Mouse (Mus musculus) kidney, adult 9 months (tissue): ENCODE measurements around the gene Slc39a8.

Source experiments
- DNase-seq: peaks from one replicate; pipeline ENCODE4 v3.0.0; 2022

Gene Slc39a8

DNA sequence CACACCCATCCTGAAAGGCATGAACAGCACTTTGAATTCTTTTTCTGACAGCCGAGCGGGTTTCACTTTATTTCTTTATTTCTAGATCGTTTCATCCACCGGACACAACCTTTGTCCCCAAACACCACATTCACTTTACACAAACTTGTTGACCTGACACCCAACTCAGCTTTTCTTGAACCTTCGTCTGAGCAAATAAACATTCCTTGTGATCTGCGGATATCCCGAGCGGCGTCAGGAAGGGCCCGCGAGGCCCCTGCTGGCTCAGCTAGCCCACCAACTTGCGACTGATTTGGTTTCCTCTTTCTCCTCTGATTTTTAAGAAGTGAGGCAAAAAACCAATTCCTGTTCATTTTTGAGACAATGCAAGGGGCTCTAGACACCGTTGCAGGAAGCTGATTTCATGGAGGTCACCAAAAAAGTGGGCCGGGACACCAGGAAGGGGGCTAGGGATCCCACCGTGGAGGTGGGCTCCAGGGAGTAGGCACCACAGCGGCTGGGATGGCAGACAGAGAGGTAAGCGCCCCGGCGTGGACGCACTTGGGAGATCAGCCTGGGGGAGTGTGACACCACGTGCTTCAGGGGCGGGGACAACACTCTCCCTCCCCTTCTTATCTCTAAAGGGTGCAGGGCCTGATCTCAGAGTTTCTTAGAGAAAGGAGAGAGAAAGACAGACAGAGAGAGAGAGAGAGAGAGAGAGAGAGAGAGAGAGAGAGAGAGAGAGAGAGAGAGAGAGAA, at the start of gene Slc39a8:
Gene Slc39a8, plus strand, starts transcription at position 264 of the 738 bp plus-strand sequence.
- peak; percentile 88 for DNase-seq

DNA sequence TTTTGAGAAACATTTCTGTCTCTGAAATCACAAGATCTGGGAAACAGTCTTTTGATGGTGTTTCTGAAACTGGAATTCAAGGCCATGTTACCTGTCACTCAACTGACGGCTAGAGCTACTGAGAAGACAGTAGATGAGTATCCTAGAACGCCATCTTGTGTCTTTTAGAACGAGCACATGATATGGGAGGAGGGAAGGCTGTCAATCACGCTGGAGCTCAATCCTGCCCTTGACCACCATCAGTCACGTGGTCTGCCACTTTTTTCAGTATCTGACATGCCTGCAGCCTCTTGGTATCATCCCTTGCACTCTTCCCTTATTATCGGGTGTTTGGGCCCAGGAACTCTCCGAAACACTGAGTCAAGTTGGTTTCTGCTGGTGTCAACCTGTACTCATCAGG, 40.0 kb upstream of the Slc39a8 start:
- DNase-seq: no peak

GRCm38 (mm10) chr3:135796117-135796516, 29.0 kb upstream of the Slc39a8 start:
- DNase-seq: no peak

- peak; percentile 34 for DNase-seq
Observed at GRCm38 (mm10) chr3:135798241-135798640, 26.8 kb upstream of the Slc39a8 start.

DNA sequence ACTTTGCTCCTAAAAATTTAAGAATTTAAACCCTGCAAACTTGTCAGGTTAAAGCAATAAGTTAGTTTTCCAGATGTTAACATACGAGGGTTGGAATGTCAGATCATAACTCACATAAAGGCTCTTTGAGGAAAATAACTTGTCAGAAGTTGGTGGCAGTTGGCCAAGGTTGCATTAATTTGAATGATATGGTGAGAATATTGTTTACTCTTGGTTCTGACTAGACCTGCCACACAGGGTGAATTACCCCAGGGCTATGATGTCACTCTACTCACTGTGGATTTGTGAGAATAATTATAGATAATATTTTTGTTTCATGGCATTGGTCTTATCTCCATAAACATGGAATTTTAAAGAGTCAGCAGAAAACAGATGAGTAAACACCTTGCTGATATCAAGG, 26.4 kb upstream of the Slc39a8 start:
- DNase-seq: no peak

DNA sequence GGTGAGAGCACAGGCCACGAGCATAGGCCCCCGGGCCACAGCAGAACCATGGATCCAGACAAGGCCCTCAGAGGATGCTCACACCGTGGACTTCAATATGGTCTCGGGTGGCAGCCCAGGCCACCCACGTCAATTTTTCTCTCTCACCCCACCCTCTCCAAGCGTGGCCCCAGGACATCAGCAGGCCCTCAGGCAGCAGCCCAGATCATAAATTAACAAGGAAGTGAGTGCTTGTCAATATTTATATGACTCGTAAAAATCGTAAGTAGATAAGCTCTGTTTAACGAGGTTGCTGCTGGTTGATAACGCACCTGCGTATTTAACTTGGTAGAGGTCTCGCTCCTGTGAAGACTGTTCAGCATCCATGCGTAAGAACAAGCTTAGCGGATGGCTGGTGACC, 10.4 kb upstream of the Slc39a8 start:
- DNase-seq: no peak

DNA sequence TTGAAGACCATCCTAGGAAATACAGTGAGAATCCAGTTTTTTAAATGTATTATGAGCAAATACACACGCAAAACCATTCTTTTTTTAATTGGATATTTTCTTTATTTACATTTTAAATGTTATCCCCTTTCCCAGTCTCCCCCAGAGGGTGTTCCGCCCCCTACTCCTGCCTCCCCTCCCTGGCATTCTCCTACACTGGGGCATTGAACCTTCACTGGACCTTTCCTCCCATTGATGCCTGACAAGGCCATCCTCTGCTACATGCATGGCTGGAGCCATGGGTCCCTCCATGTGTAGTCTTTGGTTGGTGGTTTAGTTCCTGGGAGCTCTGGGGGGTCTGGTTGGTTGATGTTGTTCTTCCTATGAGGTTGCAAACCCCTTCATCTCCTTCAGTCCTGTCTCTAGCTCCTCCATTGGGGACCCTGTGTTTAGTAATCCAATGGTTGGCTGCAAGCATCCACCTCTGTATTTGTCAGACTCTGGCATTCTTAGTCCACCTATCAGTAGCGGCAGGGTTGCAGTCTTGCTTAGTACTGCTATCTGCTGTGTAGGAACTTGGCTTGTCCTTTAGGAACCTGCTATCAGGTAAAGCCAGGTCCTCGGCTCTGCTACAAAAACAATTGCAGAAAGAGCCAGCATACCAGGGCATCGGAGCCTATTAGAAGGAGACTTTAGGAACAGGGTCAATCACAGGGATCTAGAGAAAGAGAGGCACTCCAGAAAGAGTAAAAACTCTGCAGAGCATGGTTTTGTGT, 8.9 kb upstream of the Slc39a8 start:
- DNase-seq: no peak

- no peak for DNase-seq
Observed at GRCm38 (mm10) chr3:135817124-135817523, 8.0 kb upstream of the Slc39a8 start.

DNA sequence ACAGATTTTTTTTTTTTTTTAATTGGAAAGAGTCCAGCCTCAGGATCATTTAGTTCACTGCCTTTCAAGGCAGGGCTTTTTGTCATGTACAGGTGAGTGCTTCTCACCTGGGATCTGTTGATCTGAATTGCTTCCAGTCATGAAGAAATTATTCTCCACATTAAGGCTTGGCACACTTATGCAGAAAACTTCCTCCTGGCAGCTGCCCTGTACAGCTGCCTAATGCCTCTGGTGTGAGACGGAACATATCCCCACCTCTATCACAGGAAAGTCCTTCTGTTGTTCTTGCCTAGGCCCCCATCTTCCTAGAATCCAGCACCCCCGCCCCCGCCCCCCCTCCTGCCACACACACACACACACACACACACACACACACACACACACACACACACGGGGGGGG, 643 bp upstream of the Slc39a8 start:
- DNase-seq: peak; percentile 50

- DNase-seq: peak; percentile 56
Observed at GRCm38 (mm10) chr3:135825754-135826683, 940 bp downstream of the Slc39a8 start.

GRCm38 (mm10) chr3:135826684-135827249, 1.7 kb downstream of the Slc39a8 start:
- DNase-seq: no peak

DNA sequence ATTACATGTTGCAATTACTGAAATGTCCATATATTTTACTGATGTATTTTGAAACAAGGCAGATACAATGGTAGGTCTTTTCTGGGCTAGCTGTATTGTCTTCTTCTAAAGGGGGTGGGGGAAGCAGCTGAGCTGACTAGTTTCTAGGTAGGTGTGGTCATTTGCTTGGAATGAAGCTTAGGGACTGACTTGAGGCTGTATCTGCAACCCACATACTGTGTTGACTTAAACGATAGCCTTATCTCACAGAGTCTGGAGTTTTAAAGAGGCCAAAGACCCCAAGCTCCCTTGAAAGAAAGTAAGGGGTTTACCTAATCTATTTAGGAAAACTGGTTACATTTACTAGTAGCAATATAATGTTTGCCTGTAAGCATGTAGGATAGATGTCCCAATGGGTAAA, 2.9 kb downstream of the Slc39a8 start:
- no peak for DNase-seq

DNA sequence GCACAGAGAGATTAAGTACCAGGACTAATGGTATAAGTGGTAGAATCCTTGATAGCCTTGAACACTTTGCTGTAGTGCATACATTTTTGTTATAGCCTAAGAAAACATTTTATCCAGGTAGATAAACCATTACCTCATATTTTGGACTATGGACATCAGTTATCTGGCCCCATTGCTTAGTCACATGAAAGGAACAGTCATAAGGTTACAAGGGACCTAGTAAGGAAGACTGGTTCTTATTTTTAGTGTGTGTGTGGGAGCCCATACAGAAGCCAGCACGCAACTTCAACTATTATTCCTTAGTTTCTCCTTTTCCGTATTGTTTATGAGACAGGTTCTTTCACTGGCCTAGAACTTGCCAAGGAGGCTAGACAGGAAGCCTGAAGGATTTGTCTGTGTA, 7.4 kb downstream of the Slc39a8 start:
- no peak for DNase-seq

- DNase-seq: no peak
Observed at GRCm38 (mm10) chr3:135832907-135833306, 7.8 kb downstream of the Slc39a8 start.

- DNase-seq: peak; percentile 69
Observed at GRCm38 (mm10) chr3:135834988-135835387, 9.9 kb downstream of the Slc39a8 start.

DNA sequence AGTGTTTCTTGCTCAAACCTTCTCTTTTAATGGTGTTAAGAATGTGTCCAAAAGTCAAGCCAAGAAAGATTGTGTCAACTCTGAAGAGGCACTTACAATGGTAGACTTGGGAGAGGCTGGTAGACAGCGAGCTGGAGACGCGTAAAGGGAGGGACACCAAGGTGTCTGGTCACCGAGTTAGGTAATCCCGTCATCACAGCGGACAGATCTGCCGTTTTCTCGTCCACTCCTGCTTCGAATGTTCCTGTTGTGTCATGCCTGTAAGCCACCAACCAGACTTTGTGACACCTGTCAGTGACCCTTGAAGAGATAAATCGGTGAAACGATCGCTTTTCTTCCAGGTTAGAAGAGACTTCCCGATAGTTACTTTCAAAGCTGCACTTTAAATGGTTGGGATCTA, 14.5 kb downstream of the Slc39a8 start:
- no peak for DNase-seq

- DNase-seq: no peak
Observed at GRCm38 (mm10) chr3:135840185-135840584, 15.1 kb downstream of the Slc39a8 start.

GRCm38 (mm10) chr3:135841716-135842511, 16.8 kb downstream of the Slc39a8 start:
- DNase-seq: peak; percentile 36

DNA sequence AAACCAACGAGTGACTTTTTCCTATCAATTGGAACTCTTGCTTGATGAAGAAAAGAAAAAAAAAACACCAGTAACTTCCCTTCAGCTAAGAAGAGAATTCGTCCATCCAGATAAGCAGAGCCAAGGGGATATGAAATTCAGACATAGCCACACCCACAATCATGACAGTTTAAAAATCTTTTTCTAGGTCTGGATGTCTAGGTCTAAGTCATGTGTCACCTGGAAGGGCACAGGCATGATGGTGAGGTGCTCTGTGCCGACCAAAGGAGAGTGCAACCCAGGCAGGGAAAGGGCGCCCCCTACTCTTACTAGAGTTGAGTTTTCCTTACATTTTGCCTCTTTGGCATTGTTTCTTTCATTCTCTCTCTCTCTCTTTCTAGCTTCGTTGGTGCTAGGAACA, 18.1 kb downstream of the Slc39a8 start:
- no peak for DNase-seq

- DNase-seq: no peak
Observed at GRCm38 (mm10) chr3:135843707-135844106, 18.6 kb downstream of the Slc39a8 start.

- no peak for DNase-seq
Observed at GRCm38 (mm10) chr3:135844835-135845234, 19.8 kb downstream of the Slc39a8 start.

GRCm38 (mm10) chr3:135845860-135846259, 20.8 kb downstream of the Slc39a8 start:
- DNase-seq: no peak
